Mouse (Mus musculus) monocyte, adult 5-6 weeks (primary cell): ENCODE measurements around the gene Wipf1. TPM values are rescaled to one million over a fixed set of nuclear protein-coding genes. Genes with fewer than 3 reads are reported as not detected.
A peak's percentile ranks its signal among the peaks of the same experiment; 100 is the strongest.
"Not testable (repeated sequence)": the region's sequence is repeated elsewhere in the genome, so short reads cannot be mapped to it uniquely, and the experiment has no call there.

Experiments used
- ATAC-seq: fragments of 153-309, 156-312 bp; replicated peaks from 2 replicates; pipeline ENCODE4 v1.8.0; 2017; ENCODE audit warnings: mild to moderate bottlenecking; ENCODE audit not compliant: low TSS enrichment, insufficient number of reproducible peaks, severe bottlenecking, poor library complexity, low FRiP score
- total RNA-seq: library from RNA; stranded (forward); fragments of 200-1000, 200-491, 200-594 nt; gene quantifications from 3 replicates; pipeline ENCODE4 v1.2.3, GENCODE M21; 2017

Gene Wipf1
- 52.9 to 98.6 TPM (median 54.2 TPM) in 3 replicates for total RNA-seq

- ATAC-seq, result no peak
These were observed at the start of gene Wipf1 for GRCm38 (mm10) chr2:73529356-73530330. Gene Wipf1 (minus strand): TSS chr2:73529734.

GRCm38 (mm10) chr2:73579168-73579567, 49.6 kb upstream of the Wipf1 start:
- no peak for ATAC-seq

- ATAC-seq, result no peak
These were observed 44.9 kb upstream of the Wipf1 start for GRCm38 (mm10) chr2:73574418-73574817.

GRCm38 (mm10) chr2:73573556-73573955, 44.0 kb upstream of the Wipf1 start:
- ATAC-seq, result no peak

- ATAC-seq, result peak; percentile 59; the same call in 1 of the 2 replicates
These were observed 43.2 kb upstream of the Wipf1 start for GRCm38 (mm10) chr2:73572539-73573372.

GRCm38 (mm10) chr2:73571901-73572300, 42.4 kb upstream of the Wipf1 start:
- no peak for ATAC-seq

- no peak for ATAC-seq
These were observed 41.8 kb upstream of the Wipf1 start for GRCm38 (mm10) chr2:73571304-73571703.

- ATAC-seq, result peak; percentile 91
These were observed 37.6 kb upstream of the Wipf1 start for GRCm38 (mm10) chr2:73566989-73567605.

GRCm38 (mm10) chr2:73566162-73566561, 36.6 kb upstream of the Wipf1 start:
- ATAC-seq, result 0 out of 2 replicates have a peak, but pooled peaks have one; percentile 27

- ATAC-seq, result no peak
These were observed 34.2 kb upstream of the Wipf1 start for GRCm38 (mm10) chr2:73563690-73564089.

GRCm38 (mm10) chr2:73562656-73563055, 33.1 kb upstream of the Wipf1 start:
- ATAC-seq, result no peak

GRCm38 (mm10) chr2:73561665-73562063, 32.1 kb upstream of the Wipf1 start:
- peak; percentile 77 for ATAC-seq

GRCm38 (mm10) chr2:73560899-73561664, 31.5 kb upstream of the Wipf1 start:
- ATAC-seq, result no peak

GRCm38 (mm10) chr2:73560445-73560844, 30.9 kb upstream of the Wipf1 start:
- ATAC-seq, result no peak

- no peak for ATAC-seq
These were observed 28.4 kb upstream of the Wipf1 start for GRCm38 (mm10) chr2:73557956-73558355.

GRCm38 (mm10) chr2:73557061-73557460, 27.5 kb upstream of the Wipf1 start:
- ATAC-seq, result not testable (repeated sequence)

- ATAC-seq, result no peak; the same call in 1 of the 2 replicates
These were observed 24.9 kb upstream of the Wipf1 start for GRCm38 (mm10) chr2:73554389-73554788.

GRCm38 (mm10) chr2:73552926-73553325, 23.4 kb upstream of the Wipf1 start:
- ATAC-seq, result no peak; the same call in 1 of the 2 replicates
